Mouse (Mus musculus): ENCODE measurements around the gene Cab39l. TPM values are rescaled to one million over a fixed set of nuclear protein-coding genes. Genes with fewer than 3 reads are reported as not detected.

Cab39l gene
- polyA plus RNA-seq, 1 experiment from 2014 or later, result 39.9 TPM

- Histone ChIP-seq H3K4me1 (ENCODE audit: control insufficient read depth, insufficient read depth, low read length) (0 out of 2 replicates have a peak, but pooled peaks cover 4% of the 10 kb centered on the region), H3K27me3 (replicated peaks; ENCODE audit: control insufficient read depth, insufficient read depth, low read length) (no peaks in the 10 kb centered on the region), H3K9ac (ENCODE audit: low read depth, low read length) (no peak overlapping the region), H3K4me3 (ENCODE audit: low read depth, low read length) (no peak overlapping the region), H3K36me3 (ENCODE audit: control insufficient read depth, insufficient read depth, low read length) (peaks cover 21% of the 10 kb centered on the region; the same call in 1 of the 2 replicates), H3K9me3 (ENCODE audit: control insufficient read depth, low read length) (no peaks in the 10 kb centered on the region), H3K4me2 (ENCODE audit: low read depth, low read length) (no peak overlapping the region), H3K27ac (replicated peaks; ENCODE audit: low read depth, low read length) (no peak overlapping the region)
- DNase-seq (ENCODE audit: low spot score) (no peak), ATAC-seq (ENCODE audit: low read depth) (no peak)
- 70% methylated on average over 5 of the region's 5 CpGs for WGBS
Measured at GRCm38 (mm10) chr14:59633295-59633898, 192.6 kb downstream of the Cab39l start.

- Histone ChIP-seq H3K4me1 (ENCODE audit: control insufficient read depth, insufficient read depth, low read length) (0 out of 2 replicates have a peak, but pooled peaks cover 4% of the 10 kb centered on the region), H3K9me3 (ENCODE audit: control insufficient read depth, low read length) (no peaks in the 10 kb centered on the region), H3K27me3 (replicated peaks; ENCODE audit: control insufficient read depth, insufficient read depth, low read length) (no peaks in the 10 kb centered on the region), H3K4me3 (ENCODE audit: low read depth, low read length) (no peak overlapping the region), H3K9ac (ENCODE audit: low read depth, low read length) (no peak overlapping the region), H3K4me2 (ENCODE audit: low read depth, low read length) (no peak overlapping the region), H3K27ac (replicated peaks; ENCODE audit: low read depth, low read length) (no peak overlapping the region), H3K36me3 (ENCODE audit: control insufficient read depth, insufficient read depth, low read length) (peaks cover 21% of the 10 kb centered on the region; the same call in 1 of the 2 replicates)
- no peak for DNase-seq (ENCODE audit: low spot score)
- WGBS, result 71% methylated on average over 9 of the region's 9 CpGs
- no peak for ATAC-seq (ENCODE audit: low read depth)
Measured at GRCm38 (mm10) chr14:59633988-59634387, 193.2 kb downstream of the Cab39l start.

Other genes with a start within 250 kb of the Cab39l start
- 40.0 and 45.5 TPM in 2 replicates for gene Rcbtb1, start 239.8 kb upstream of the Cab39l start, polyA plus RNA-seq (2014; fragmentation: Nextera tagmentation; extraction: Ambion mirVana)
- gene Gm6904, start 180.8 kb upstream of the Cab39l start, polyA plus RNA-seq (2014; fragmentation: Nextera tagmentation; extraction: Ambion mirVana), result not detected in 2 replicates
- 0.22 TPM in 1 of 2 replicates, not detected in the other for gene Phf11a, start 143.4 kb upstream of the Cab39l start, polyA plus RNA-seq (2014; fragmentation: Nextera tagmentation; extraction: Ambion mirVana)
- 0.72 and 1.1 TPM in 2 replicates for gene Phf11b, start 99.6 kb upstream of the Cab39l start, polyA plus RNA-seq (2014; fragmentation: Nextera tagmentation; extraction: Ambion mirVana)
- gene Phf11d, start 75.5 kb upstream of the Cab39l start, polyA plus RNA-seq (2014; fragmentation: Nextera tagmentation; extraction: Ambion mirVana), result 1.3 and 2.1 TPM in 2 replicates
- gene Phf11c, start 45.6 kb upstream of the Cab39l start, polyA plus RNA-seq (2014; fragmentation: Nextera tagmentation; extraction: Ambion mirVana), result 0.37 and 0.45 TPM in 2 replicates
- gene Setdb2, start 88 bp upstream of the Cab39l start, polyA plus RNA-seq (2014; fragmentation: Nextera tagmentation; extraction: Ambion mirVana), result 8.7 and 11.3 TPM in 2 replicates
- gene Cdadc1, start 157.0 kb downstream of the Cab39l start, polyA plus RNA-seq (2014; fragmentation: Nextera tagmentation; extraction: Ambion mirVana), result 32.1 and 33.1 TPM in 2 replicates
- gene Shisa2, start 184.3 kb downstream of the Cab39l start, polyA plus RNA-seq (2014; fragmentation: Nextera tagmentation; extraction: Ambion mirVana), result 33.9 and 36.5 TPM in 2 replicates